Mouse (Mus musculus): ENCODE data around the gene Nudt2. TPM values are rescaled to one million over a fixed set of nuclear protein-coding genes. Genes with fewer than 3 reads are reported as not detected.

The Nudt2 gene
- total RNA-seq, 4 experiments from 2014 or later: 29.4 to 32.6 (median 30.5) TPM

- DNase-seq (ENCODE audit: low spot score in 2 of 2): no peak
These were observed 28.6 kb downstream of the Nudt2 start for GRCm38 (mm10) chr4:41493464-41494116.

- DNase-seq (ENCODE audit: low spot score in 2 of 2): no peak
These were observed 29.4 kb downstream of the Nudt2 start for GRCm38 (mm10) chr4:41494378-41494777.

GRCm38 (mm10) chr4:41495076-41495475, 30.1 kb downstream of the Nudt2 start:
- DNase-seq (ENCODE audit: low spot score in 2 of 2): no peak

GRCm38 (mm10) chr4:41495850-41496249, 30.9 kb downstream of the Nudt2 start:
- DNase-seq (ENCODE audit: low spot score in 2 of 2): peak in 1 of 2 experiments; percentile 61

- no peak for DNase-seq (ENCODE audit: low spot score in 2 of 2)
These were observed 32.1 kb downstream of the Nudt2 start for GRCm38 (mm10) chr4:41497046-41497445.

GRCm38 (mm10) chr4:41497579-41497978, 32.6 kb downstream of the Nudt2 start:
- DNase-seq (ENCODE audit: low spot score in 2 of 2): no peak

- no peak for DNase-seq (ENCODE audit: low spot score in 2 of 2)
These were observed 33.3 kb downstream of the Nudt2 start for GRCm38 (mm10) chr4:41497995-41498845.

- no peak for DNase-seq (ENCODE audit: low spot score in 2 of 2)
These were observed 34.0 kb downstream of the Nudt2 start for GRCm38 (mm10) chr4:41498921-41499391.

- DNase-seq (ENCODE audit: low spot score in 2 of 2): no peak
These were observed 34.7 kb downstream of the Nudt2 start for GRCm38 (mm10) chr4:41499619-41500018.

- DNase-seq (ENCODE audit: low spot score in 2 of 2): no peak
These were observed 35.8 kb downstream of the Nudt2 start for GRCm38 (mm10) chr4:41500787-41501186.

GRCm38 (mm10) chr4:41502171-41502940, 37.4 kb downstream of the Nudt2 start:
- no peak for DNase-seq (ENCODE audit: low spot score in 2 of 2)

GRCm38 (mm10) chr4:41502986-41503412, 38.0 kb downstream of the Nudt2 start, which contains the start of gene AI464131:
Gene AI464131 (minus strand): TSS chr4:41503076.
- DNase-seq (ENCODE audit: low spot score in 2 of 2): peak; percentile 78 to 95

GRCm38 (mm10) chr4:41504325-41504724, 39.4 kb downstream of the Nudt2 start:
- DNase-seq (ENCODE audit: low spot score in 2 of 2): no peak

GRCm38 (mm10) chr4:41505131-41505551, 40.2 kb downstream of the Nudt2 start:
- no peak for DNase-seq (ENCODE audit: low spot score in 2 of 2)

GRCm38 (mm10) chr4:41506156-41506555, 41.2 kb downstream of the Nudt2 start:
- DNase-seq (ENCODE audit: low spot score in 2 of 2): no peak

- DNase-seq (ENCODE audit: low spot score in 2 of 2): peak; percentile 78
These were observed 42.0 kb downstream of the Nudt2 start for GRCm38 (mm10) chr4:41506906-41507305.

GRCm38 (mm10) chr4:41507326-41507924, 42.5 kb downstream of the Nudt2 start:
- no peak for DNase-seq (ENCODE audit: low spot score in 2 of 2)

GRCm38 (mm10) chr4:41507998-41508397, 43.0 kb downstream of the Nudt2 start:
- no peak for DNase-seq (ENCODE audit: low spot score in 2 of 2)

GRCm38 (mm10) chr4:41513309-41513708, 48.4 kb downstream of the Nudt2 start:
- no peak for DNase-seq (ENCODE audit: low spot score in 2 of 2)

- no peak for DNase-seq (ENCODE audit: low spot score in 2 of 2)
These were observed 48.8 kb downstream of the Nudt2 start for GRCm38 (mm10) chr4:41513714-41514113.

- no peak for DNase-seq (ENCODE audit: low spot score in 2 of 2)
These were observed 52.3 kb downstream of the Nudt2 start, which contains the start of gene 1110017D15Rik for GRCm38 (mm10) chr4:41517233-41517632. Gene 1110017D15Rik (minus strand): TSS chr4:41517333.

Measured in left cerebral cortex, adult 8-10 months (tissue).